Mouse (Mus musculus) c-Kit-positive CD71-positive TER-119-negative erythroid progenitor cells, embryonic 14.5 days (primary cell): ENCODE data around the gene Satb2.

Experiments
- DNase-seq: peaks from one replicate; pipeline ENCODE4 v3.0.0-alpha.2; 2013; ENCODE audit warnings: low read depth

The Satb2 gene

DNA sequence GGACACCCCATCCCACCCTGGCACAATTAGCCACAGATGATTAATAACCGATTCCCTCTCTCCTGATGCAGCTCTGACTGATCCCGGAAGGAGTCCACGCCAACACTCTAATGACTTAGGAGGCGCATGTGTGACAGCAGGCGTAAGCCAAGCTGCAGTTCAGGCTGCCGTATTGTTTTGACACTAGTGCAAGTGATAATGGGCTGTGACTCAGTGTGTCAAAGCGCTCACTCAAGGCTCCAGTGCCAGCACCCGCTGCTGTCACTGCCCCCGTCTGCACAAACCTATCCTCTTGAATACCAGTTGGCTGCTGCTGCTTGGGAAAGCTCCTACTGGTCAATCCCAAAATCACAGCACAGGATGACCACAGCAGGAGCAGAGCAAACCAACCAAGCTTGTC lies 49.7 kb downstream of the Satb2 start:
- DNase-seq: no peak

DNA sequence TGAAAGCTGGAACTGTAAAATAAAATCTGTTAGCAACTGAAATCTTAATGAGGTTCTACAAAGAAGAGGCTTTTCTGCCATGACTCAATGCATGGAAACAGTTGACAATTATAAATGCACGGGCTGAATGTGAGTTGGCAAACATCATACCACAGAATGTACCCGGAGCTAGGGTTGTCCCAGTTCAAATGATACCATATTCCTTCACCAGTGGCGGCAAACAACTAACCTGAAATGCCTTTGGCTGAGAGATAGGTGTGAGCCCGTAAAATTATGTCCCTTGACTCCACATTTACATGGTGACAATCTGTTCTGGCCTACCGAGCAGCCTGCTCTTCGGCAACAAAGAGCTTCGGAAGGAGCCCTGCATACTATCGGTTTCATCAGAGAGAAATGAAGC lies 58.0 kb downstream of the Satb2 start:
- no peak for DNase-seq

DNA sequence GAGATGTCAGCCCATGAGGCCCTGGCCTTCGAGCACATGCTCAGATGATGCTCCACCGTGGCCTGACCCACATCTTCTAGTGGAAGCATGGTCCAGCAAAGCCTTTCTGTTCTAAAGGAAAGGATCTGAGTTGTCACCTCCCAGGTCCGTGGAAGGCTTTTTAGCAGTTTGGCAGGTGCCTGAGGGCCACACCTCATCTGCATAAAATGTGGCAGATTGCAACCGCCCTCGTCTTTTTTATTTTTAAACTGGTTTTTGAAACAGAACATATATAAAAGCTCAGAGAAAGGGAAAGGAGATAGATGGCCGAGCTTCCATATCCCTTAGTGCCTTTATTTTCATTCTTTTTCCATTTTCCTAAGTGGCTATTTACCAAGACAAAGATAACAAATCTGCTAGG lies 64.2 kb downstream of the Satb2 start:
- DNase-seq: no peak

DNA sequence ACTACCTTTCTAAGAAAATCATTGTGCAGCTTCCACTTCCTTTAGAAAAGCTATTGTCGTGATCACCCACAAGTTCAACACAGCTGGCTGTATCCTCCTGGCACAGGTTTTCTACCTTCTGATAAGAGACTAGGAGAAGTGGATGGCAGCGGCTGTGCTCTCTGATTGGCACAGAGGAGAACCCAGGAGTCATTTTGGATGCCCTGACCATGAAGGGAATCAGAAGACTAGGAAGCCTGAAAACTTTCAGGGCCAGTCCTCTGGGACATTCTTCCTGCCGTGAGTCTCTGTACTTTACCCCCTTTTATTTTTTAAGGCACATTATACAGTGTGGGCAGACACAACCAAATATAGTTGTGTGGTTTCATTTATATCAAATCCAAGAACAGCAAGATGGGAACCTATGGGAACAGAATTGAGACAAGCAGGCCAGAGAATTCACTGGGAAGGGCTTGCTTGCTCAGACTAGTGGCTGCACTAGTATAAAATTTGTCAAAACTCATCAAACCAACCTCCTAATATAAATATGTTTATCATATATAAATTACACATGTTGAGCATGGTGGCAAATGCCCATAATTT lies 77.7 kb downstream of the Satb2 start:
- no peak for DNase-seq

DNA sequence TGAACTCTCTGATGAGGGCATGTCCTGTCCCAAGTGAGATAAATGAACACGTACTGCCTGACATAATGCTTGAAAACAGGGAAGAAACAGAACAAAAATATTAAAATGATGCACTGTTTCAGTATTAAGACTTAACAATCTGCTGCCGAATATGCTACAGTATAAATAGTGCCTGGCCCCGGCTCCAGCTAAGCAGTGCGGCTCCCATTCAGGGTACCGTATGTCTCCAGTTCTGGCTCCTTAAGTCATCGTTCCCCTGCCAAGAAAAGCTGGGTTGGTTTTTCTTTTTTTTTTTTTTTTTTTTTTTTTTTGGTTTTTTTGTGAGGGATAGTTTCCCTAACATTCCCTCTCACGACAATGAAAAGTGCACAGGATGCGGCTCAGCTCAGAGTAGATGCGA lies 78.3 kb downstream of the Satb2 start:
- no peak for DNase-seq

GRCm38 (mm10) chr1:56898606-56899396 lies 79.6 kb downstream of the Satb2 start:
- DNase-seq: no peak

DNA sequence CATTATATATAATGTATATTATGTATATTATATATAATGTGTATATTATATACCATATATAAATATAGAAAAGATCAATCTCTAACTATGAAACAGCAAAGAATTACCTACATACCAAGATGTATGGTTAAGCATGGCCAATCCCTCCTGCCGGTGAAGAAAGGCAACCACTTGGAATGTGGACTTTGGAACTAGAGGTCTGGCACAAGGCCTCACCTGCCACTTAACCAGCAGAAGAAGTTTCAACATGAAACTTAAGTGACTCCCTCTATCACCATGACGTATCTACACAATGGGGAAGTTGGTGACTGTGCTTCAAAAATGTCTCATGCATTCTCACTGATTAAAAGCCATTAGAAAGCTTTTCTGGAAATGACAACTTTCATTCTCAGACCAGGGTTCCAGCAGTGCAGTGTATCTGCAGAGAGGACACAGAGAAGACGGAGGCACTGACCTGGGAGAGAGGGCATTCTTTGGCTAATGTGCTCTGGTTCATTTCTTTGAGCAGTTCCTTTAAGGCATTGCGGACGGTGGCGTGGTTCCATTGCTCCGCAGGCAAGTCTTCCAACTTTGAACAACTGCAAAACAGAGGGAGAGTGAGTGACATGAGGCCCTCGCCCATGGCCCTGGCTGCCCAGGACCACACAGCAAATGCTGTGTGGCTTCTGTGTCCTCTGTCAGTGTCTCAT lies 80.8 kb downstream of the Satb2 start:
- DNase-seq: no peak

DNA sequence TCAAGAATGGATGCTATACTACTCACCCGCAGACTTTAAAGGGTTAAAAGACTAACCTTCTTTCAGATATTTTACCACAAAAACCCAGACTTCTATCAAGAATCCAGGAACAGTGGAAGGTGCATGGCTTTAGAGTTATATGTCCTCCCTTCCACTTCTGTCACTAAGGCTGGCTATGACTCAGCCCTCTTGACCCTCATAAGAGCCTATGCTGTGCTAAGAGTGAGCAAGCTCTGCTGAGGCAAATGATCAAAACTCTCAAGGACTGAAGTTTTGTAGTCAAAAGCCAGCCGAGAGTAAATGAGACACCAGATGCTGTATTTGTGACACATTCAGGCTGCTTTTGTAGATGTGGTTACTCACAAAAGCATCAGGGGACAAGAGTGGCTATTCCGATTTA lies 81.8 kb downstream of the Satb2 start:
- no peak for DNase-seq

DNA sequence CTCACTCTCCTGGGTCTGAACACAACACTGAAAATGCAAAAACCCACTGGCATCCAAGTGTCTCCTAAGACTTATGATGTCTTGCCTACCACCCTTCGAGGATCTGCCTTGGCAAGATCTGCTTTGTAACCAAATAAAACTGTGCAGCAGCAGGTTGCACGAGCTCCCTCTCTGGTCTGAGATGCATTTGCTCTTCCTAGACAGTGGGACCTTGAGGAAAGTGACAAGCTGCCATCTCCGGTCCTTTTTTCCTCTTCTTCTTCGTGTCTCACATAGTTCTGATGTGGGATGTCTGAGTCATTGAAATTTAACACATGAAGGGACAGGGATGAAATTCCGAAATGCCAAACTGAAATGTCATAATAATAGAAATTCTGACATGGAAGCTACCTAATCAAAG lies 85.7 kb downstream of the Satb2 start:
- no peak for DNase-seq

DNA sequence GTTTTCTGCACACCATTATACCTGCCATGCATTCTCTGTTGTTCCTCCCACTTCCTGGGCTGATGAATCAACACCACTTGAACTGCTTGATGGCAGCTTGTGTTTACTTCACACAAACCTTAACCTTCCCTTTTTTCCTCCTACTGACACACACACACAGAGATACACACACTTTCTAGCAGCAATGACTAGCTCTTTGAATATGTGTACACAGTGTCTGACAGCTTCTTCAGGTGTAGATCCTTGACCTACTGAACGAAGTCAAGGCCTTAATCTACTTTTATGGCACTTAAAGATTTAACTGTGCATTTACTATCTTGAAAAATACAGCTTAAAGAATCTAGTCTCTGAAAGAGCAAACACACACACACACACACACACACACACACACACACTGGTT lies 89.5 kb downstream of the Satb2 start:
- DNase-seq: no peak

DNA sequence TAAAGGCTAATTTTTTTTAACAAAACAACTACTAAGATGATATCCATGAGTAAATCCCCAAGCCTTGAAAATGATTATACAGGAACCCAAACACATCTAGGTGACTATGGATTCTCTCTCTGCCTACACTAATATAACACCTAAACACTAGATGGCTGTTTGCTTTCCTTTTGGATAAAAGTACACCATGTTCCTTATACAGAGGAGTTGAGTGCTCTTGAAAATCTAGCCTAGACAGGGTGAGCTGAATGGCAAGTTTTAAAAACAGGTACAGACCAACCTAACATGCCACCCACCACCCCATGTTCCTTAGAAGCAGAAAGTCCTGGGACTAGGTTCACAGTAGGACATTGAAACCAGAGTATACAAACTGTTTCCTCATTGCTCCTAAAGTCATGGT lies 90.9 kb downstream of the Satb2 start:
- DNase-seq: no peak

DNA sequence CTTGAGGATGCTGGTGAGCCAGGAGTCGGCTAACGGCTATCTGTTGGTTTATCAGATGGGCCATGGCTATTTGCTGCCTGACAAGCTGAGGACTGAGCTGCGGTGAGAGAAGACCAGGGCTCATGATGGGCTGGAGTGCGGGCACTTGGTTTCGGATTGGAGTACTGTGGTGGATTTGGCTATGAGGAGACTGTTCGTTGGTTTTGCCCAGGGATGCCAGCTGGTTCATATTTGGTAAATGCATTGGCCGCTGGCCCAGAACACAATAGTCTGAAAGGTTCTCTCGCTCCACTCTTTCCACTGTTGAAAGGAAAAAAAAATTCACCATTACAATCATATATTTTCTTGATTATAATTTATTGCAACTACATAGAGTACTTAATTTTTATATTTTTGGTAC lies 107.0 kb downstream of the Satb2 start:
- DNase-seq: no peak

DNA sequence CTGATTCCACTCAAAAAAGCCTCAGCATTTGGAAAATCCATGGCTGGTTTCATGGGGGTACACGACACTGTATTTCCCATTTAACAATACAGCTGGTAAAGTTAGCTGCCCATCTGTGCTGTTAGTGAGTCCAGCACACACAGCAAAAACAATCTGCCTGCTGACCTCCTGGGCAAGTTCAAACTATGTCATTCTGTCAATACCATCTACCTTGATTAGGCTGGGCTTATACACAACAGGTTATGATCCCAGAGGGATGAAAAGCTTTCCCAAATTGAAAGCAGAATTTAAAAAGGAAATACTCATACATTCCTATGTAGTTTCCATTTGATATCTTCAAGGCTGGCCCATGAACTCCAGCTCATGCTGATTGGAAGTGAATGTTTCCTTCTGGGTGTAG lies 113.2 kb downstream of the Satb2 start:
- DNase-seq: no peak

DNA sequence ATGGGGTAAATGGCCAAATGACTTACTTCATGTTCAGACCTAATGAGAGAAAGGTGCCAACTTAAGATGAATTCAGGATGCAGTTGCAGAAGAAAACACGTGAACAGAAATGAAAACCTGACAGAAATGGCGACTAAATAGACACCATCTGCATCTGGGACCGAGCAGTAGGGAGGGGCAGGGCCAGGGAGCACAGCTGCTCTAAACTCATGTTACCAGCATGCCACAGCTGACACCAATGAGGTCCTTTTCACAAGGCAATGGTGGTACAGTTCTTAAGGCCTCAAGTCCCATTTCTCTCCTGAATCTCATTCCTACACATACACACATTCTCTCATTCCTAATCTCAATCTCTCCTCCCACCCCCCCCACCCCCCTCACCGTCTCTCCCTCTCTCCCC lies 115.7 kb downstream of the Satb2 start:
- DNase-seq: no peak

DNA sequence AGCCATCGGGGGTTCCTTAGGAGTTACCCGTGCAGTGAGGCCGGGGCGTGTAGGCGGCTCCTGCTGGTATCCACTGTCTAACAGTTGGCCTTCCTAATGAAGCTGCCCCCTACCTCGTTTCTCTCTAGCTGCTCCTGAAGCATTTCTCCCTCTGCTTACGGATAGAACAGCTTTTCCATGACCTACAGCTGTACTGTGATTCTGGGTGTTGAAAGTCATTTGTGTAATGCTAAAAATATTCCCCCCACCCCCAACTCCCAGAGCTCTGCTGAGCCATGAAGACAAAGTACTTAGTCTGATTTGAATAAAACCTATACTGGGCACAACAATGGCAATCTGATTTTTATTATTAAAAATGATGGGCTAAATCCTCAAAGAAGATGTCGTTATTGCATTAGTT lies 121.2 kb downstream of the Satb2 start:
- DNase-seq: no peak

DNA sequence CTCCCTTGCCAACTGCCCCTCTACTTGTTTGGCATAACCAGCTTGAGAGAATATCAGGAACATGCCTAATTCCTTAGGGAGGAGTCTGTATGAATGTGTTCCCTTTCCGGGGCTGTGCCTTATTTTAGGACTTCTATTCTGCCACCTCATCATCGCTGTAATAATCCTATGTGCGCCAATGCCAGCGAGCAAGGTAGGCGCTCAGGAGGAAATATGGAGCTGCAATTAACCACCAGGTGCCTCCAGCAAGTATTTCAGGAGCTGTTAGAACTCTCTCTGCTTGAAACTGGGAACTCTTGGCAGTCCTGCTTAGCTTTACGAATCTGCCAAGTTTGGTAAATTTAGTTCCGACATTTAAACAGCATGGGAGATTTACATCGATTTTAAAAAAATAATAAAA lies 128.0 kb downstream of the Satb2 start:
- no peak for DNase-seq

GRCm38 (mm10) chr1:56846358-56846757 lies 132.1 kb downstream of the Satb2 start:
- DNase-seq: no peak

DNA sequence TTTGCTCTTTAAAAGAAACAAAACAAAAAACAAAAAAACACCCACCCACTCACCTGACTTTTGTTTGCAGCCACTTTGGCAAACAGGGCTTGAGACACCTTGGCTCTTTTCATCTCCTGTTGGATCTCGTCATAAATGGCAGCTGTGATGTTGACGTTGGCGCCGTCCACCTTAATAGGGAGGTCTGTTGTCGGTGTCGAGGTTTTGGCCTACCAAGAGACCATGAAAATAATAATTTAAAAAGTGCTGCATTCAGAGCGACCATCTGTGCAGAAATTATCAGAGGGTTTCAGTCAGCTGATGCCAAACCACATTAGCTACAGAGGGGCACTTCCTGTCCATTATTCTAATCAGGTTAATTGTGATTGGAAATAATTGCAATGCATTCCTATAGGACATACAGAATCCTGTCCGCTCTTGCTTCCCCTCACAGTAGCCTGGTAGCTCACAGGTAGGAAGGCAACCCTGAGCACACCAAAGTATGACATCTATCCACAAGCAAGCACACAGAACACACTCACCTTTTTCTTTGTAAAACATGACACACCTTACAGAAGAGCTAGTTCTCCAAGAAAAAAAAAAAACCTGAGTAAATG lies 132.8 kb downstream of the Satb2 start:
- DNase-seq: no peak

GRCm38 (mm10) chr1:56844551-56845330 lies 133.7 kb downstream of the Satb2 start:
- no peak for DNase-seq

DNA sequence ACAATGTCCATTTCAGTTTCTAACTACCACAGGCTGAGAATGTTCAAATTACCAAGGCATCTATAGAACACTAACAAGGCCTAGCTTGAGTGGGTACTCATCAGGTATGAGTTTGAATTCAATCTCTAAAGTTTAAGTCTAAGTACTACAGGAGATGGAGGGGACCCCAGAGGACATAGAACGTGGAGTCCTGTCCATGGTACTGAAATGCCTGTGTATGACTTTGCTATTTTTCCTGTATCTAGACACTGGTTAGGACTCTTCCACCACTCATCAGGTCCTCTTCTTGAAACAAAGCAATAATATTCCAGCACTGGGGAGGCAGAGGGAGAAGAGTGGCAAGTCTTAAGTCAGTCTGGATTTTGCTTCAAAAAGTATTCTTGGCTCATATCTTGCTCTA lies 139.5 kb downstream of the Satb2 start:
- DNase-seq: peak; percentile 2

GRCm38 (mm10) chr1:56833984-56834900 lies 144.2 kb downstream of the Satb2 start:
- DNase-seq: no peak
